Mouse (Mus musculus) lung, adult 2 months (tissue): Measurements from ENCODE around the gene Zfp874a. TPM values are rescaled to one million over a fixed set of nuclear protein-coding genes. Genes with fewer than 3 reads are reported as not detected.
"Not testable (repeated sequence)": the region's sequence is repeated elsewhere in the genome, so short reads cannot be mapped to it uniquely, and the experiment has no call there.

Source experiments
- DNase-seq: peaks from one replicate; pipeline ENCODE4 v3.0.0; 2022
- H3K4me1 ChIP-seq: fragments of 200-500 bp; 2 replicates; pipeline ENCODE4 v1.6.1; 2011; ENCODE audit warnings: low read length; ENCODE audit not compliant: control insufficient read depth, insufficient read depth
- H3K4me3 ChIP-seq: fragments of 200-500 bp; replicated peaks from 2 replicates; pipeline ENCODE3; 2011; ENCODE audit warnings: low read depth, mild to moderate bottlenecking, control low read depth, low read length; ENCODE audit errors: extremely low read depth
- CTCF ChIP-seq: fragments of 200-500 bp; IDR thresholded peaks from 2 replicates; pipeline ENCODE4 v1.5.1; 2011; ENCODE audit warnings: mild to moderate bottlenecking, low read length, control low read depth; ENCODE audit not compliant: insufficient read depth
- POLR2A ChIP-seq: fragments of 200-500 bp; IDR thresholded peaks from 2 replicates; pipeline ENCODE4 v1.6.1; 2011; ENCODE audit warnings: low read depth, mild to moderate bottlenecking, control low read depth, low read length, borderline replicate concordance; ENCODE audit errors: extremely low read depth
- WGBS: fragments of 180-500 bp; shearing (Covaris S2); methylation state at CpG from one replicate; pipeline ENCODE4 v1.1.7; 2018; 5-methylcytosine and 5-hydroxymethylcytosine counted together
- polyA plus RNA-seq: library from polyadenylated mRNA; depleted of rRNA; stranded (reverse); fragments of >200 nt; gene quantifications from 2 replicates; pipeline ENCODE4 v1.2.3, GENCODE M21; 2012; rRNA removed

The Zfp874a gene
- 0.66 and 2.5 TPM in 2 replicates for polyA plus RNA-seq

GRCm38 (mm10) chr13:67451172-67452020, at the start of gene Zfp874a:
TSS of gene Zfp874a (minus strand) at chr13:67451624.
- Histone ChIP-seq H3K4me3 (peak within 1 kb of the TSS; percentile 77), H3K4me1 (no peaks in the 10 kb centered on the region)
- WGBS: under 1% methylated on average over 20 of the region's 20 CpGs
- peak; percentile 90 for DNase-seq
- no peak for TF ChIP-seq CTCF
- peak; percentile 41; the same call in 1 of the 2 replicates for TF ChIP-seq POLR2A

DNA sequence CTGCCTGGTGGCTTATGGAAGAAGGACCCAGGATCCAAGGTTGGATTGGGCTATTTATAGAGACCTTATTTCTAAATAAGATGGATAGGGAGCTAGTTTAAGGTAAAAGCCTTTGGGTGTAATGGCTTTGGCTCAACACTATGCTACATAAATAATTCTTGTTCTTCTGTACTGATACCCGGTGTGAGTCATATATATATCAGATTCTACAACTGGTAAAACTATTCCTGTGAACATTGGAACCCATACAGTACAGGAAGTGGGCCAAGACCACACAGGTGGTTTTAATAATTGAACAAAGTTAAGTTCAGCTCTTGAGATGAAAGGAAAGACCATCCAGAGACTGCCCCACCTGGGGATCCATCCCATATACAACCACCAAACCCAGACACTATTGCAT, 49.5 kb upstream of the Zfp874a start:
- H3K4me3 ChIP-seq: no peak overlapping the region
- peaks cover 4% of the 10 kb centered on the region for H3K4me1 ChIP-seq
- no peak for TF ChIP-seq POLR2A
- TF ChIP-seq CTCF: no peak
- WGBS: 82% methylated on average over 1 of the region's 1 CpGs
- DNase-seq: no peak

GRCm38 (mm10) chr13:67500084-67500719, 48.8 kb upstream of the Zfp874a start, which contains the start of gene Zfp58:
TSS of gene Zfp58 (minus strand) at chr13:67500555.
- peak; percentile 82 for DNase-seq
- Histone ChIP-seq H3K4me3 (peak within 1 kb of the TSS; percentile 100), H3K4me1 (peaks cover 4% of the 10 kb centered on the region)
- WGBS: under 1% methylated on average over 22 of the region's 22 CpGs
- TF ChIP-seq POLR2A (no peak; the same call in 1 of the 2 replicates), CTCF (no peak)

DNA sequence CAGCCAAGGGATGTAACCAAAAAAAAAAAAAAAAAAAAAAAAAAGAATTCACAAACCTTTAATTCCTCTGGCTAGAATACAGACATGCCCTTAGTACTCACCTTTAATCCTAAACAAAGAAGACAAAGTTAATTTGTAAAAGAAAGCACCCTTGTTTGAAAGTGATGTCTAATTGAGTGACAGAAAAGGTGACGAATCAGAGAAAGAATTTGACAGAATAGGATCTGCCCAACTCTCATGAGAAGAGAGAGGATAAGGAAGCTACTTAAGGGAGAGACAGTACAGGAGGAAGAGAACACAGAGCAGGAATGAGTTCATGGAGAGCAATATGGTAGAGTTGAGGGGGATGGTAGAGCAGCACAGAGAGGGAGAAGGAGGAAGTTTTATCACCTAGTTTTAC, 44.2 kb upstream of the Zfp874a start:
- TF ChIP-seq POLR2A (no peak), CTCF (no peak)
- peaks cover 4% of the 10 kb centered on the region for H3K4me1 ChIP-seq
- DNase-seq: no peak
- H3K4me3 ChIP-seq: no peak overlapping the region
- WGBS: 100% methylated on average over 1 of the region's 1 CpGs

- Histone ChIP-seq H3K4me3 (peak overlapping the region; percentile 96), H3K4me1 (peaks cover 7% of the 10 kb centered on the region)
- no peak for DNase-seq
- TF ChIP-seq CTCF (no peak), POLR2A (no peak)
- 32% methylated on average over 8 of the region's 8 CpGs for WGBS
Observed at GRCm38 (mm10) chr13:67484424-67484811, 33.0 kb upstream of the Zfp874a start.

- Histone ChIP-seq H3K4me1 (peaks cover 7% of the 10 kb centered on the region), H3K4me3 (peak within 1 kb of the TSS; percentile 96)
- TF ChIP-seq POLR2A (no peak; the same call in 1 of the 2 replicates), CTCF (no peak)
- WGBS: 2% methylated on average over 20 of the region's 20 CpGs
- peak; percentile 88 for DNase-seq
Observed at GRCm38 (mm10) chr13:67483625-67484423, 32.4 kb upstream of the Zfp874a start, which contains the start of gene Zfp874b. TSS of gene Zfp874b (minus strand) at chr13:67484258.

DNA sequence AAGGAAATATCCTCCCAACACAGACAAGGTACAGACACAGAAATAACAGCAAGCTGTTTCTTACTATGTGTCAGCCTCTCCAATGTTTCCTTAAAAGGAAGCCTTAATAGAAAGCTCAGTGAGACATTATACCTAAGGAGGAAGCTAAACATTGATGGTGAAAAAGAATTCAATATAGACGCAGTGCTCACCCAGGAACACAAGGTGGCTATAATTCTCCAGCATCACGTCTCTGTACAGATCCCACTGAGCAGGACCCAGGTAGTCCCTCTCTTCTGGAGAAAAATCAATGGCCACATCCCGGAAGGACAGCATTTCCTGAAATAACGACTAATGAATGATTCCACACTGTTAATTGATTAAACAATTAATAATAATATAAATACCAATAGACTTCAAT, 30.1 kb upstream of the Zfp874a start:
- Histone ChIP-seq H3K4me3 (no peak overlapping the region), H3K4me1 (peaks cover 7% of the 10 kb centered on the region)
- DNase-seq: no peak
- no peak for TF ChIP-seq POLR2A
- TF ChIP-seq CTCF: no peak
- WGBS: 62% methylated on average over 4 of the region's 4 CpGs

- Histone ChIP-seq H3K4me1 (no peaks in the 10 kb centered on the region), H3K4me3 (no peak overlapping the region)
- no peak for DNase-seq
- TF ChIP-seq CTCF (no peak), POLR2A (no peak)
- WGBS: 98% methylated on average over 3 of the region's 3 CpGs
Observed at GRCm38 (mm10) chr13:67469274-67469673, 17.9 kb upstream of the Zfp874a start.

GRCm38 (mm10) chr13:67463506-67464185, 12.2 kb upstream of the Zfp874a start:
- H3K4me3 ChIP-seq, H3K4me1 ChIP-seq, DNase-seq: not testable (repeated sequence)
- 78% methylated on average over 3 of the region's 5 CpGs for WGBS

DNA sequence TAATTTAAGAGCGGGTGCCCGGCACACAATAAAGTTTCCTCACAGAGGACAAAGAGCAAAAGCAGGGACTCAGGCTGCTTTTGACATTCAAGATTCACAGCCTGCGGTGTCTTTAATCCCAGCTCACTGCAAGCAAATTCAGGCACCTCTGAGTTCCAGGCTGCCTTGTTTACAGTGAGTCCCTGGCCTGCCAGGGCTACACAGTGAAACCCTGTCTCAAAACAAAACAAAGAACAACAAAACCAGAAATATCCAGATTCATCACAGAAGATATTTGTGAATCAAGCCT, 541 bp upstream of the Zfp874a start:
- WGBS: 12% methylated on average over 3 of the region's 3 CpGs
- TF ChIP-seq CTCF: no peak
- TF ChIP-seq POLR2A: no peak
- Histone ChIP-seq H3K4me3 (peak overlapping the region; percentile 34), H3K4me1 (no peaks in the 10 kb centered on the region)
- DNase-seq: no peak

- not testable (repeated sequence) for H3K4me3 ChIP-seq, H3K4me1 ChIP-seq, DNase-seq
- WGBS: 100% methylated on average over 1 of the region's 3 CpGs
Observed at GRCm38 (mm10) chr13:67437095-67437494, 14.3 kb downstream of the Zfp874a start.
